Mouse (Mus musculus) forebrain, embryonic 10.5 days (tissue): ENCODE measurements around the gene Ica1l. TPM values are rescaled to one million over a fixed set of nuclear protein-coding genes. Genes with fewer than 3 reads are reported as not detected.
"Not testable (repeated sequence)": the region's sequence is repeated elsewhere in the genome, so short reads cannot be mapped to it uniquely, and the experiment has no call there.

Experiments
- DNase-seq: peaks from one replicate; pipeline ENCODE4 v3.0.0-alpha.2; 2017; ENCODE audit warnings: low spot score; ENCODE audit errors: extremely low spot score
- H3K27ac ChIP-seq: fragments of 300-500 bp; sonication (generic); 2 replicates; pipeline ENCODE4 v1.5.1; 2016; ENCODE audit warnings: mild to moderate bottlenecking
- H3K27me3 ChIP-seq: fragments of 300-500 bp; sonication (generic); 2 replicates; pipeline ENCODE4 v1.6.1; 2016; ENCODE audit warnings: mild to moderate bottlenecking; ENCODE audit not compliant: poor library complexity, severe bottlenecking
- H3K36me3 ChIP-seq: fragments of 300-500 bp; sonication (generic); replicated peaks from 2 replicates; pipeline ENCODE4 v1.6.1; 2016; ENCODE audit warnings: mild to moderate bottlenecking, moderate library complexity
- H3K4me1 ChIP-seq: fragments of 300-500 bp; sonication (generic); 2 replicates; pipeline ENCODE4 v1.6.1; 2016
- H3K4me3 ChIP-seq: fragments of 300-500 bp; sonication (generic); 2 replicates; pipeline ENCODE4 v1.5.1; 2016; ENCODE audit warnings: mild to moderate bottlenecking, moderate library complexity
- H3K9me3 ChIP-seq: fragments of 300-500 bp; sonication (generic); 2 replicates; pipeline ENCODE4 v1.6.1; 2016; ENCODE audit warnings: mild to moderate bottlenecking, moderate library complexity
- WGBS: fragments of 180-500 bp; shearing (Covaris S2); methylation state at CpG from one replicate; pipeline ENCODE4 v1.1.7; 2016; 5-methylcytosine and 5-hydroxymethylcytosine counted together
- polyA plus RNA-seq: library from polyadenylated mRNA; unstranded; fragments of >200 nt; fragmentation: Nextera tagmentation; extraction: Ambion mirVana; gene quantifications from 2 replicates; pipeline ENCODE4 v1.2.1, GENCODE M21; 2016

Ica1l gene
- polyA plus RNA-seq: 0.97 and 1.3 TPM in 2 replicates

DNA sequence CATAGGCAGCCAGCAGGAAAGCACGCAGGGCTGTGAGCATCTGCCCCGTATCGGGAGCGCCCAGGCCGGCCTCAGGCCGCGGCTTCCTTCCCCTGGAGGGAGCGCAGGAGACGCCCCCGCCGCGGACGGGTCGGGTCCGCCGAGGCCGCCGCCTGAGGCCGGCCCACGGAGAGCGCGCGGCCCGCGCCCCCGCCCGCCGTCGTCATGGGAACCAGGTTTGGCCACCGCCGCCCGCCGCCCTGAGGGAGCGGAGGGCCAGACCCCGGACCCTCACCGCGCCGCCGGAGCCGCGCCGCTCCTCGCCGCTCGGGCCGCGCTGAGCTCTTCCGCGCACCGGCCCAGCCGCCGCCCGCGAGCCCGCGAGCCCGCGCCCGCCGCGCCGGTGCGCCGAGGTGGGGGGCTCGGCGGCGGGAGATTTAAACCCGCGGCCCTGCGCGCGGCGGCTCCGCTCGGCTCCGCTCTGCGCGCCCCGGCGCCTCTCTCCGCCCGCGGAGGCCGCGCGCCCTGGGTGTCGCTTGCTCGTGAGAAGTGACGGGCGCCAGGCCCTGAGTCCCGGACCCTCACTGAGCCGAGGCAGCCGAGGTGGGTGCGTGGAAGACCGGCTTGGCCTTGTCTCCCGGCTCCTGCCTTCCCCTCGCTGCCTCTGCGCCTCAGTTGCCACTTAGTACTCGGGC is at the start of gene Ica1l:
Gene Ica1l (minus strand): TSS at position 389 of the 674 bp plus-strand sequence.
- peak within 1 kb of the TSS; percentile 76 for H3K4me3 ChIP-seq
- peak; percentile 58 for DNase-seq
- H3K36me3 ChIP-seq: no peaks in the 10 kb centered on the region
- 4% methylated on average over 90 of the region's 99 CpGs for WGBS
- H3K9me3 ChIP-seq: 0 out of 2 replicates have a peak, but pooled peaks cover 4% of the 10 kb centered on the region
- H3K27ac ChIP-seq: peak within 1 kb of the TSS; percentile 81
- peaks cover 8% of the 10 kb centered on the region for H3K4me1 ChIP-seq
- peaks cover 34% of the 10 kb centered on the region for H3K27me3 ChIP-seq

DNA sequence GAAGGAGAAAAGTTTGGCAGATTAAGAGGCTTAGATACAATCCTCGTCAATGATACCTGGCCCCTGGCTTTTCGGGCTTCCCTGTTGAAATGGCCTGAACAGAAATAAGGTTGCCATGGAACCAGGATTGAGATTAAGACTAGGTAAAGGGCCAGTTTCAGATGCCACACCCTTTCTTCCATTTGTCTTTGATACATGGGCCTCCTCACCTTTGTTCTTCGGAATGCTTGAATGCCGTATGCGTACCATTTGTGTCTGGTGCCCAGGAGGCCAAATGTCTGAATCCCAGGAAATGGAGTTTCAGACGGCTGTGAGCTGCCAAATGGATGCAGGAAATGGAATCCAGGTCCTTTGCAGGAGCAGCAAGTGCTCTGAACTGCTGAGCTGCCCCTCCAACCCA is 33.4 kb upstream of the Ica1l start:
- 93% methylated on average over 6 of the region's 6 CpGs for WGBS
- no peaks in the 10 kb centered on the region for H3K4me1 ChIP-seq
- H3K36me3 ChIP-seq: peaks cover 66% of the 10 kb centered on the region
- H3K9me3 ChIP-seq: no peaks in the 10 kb centered on the region
- no peak for DNase-seq
- no peak overlapping the region for H3K27ac ChIP-seq
- no peak overlapping the region for H3K4me3 ChIP-seq
- no peaks in the 10 kb centered on the region for H3K27me3 ChIP-seq

DNA sequence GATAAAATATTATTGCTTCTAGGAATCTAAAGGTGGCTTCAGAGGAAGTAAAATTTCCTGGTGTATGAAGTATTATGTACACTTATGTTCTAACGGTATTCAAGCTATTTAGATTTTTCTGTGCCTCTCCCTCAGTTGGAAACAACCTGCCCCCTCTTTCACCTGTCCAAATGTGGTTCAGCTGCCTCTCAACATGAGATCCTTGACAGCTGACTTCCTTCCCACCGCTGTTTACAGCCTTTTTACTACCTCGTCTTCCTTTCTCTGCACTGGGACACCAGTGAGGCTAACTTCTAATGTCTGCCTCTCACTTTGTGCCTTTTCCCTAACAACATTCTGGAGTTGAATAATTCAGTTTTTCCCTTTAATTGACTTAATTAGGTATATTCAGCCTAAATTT is 32.6 kb upstream of the Ica1l start:
- Histone ChIP-seq H3K27me3 (no peaks in the 10 kb centered on the region), H3K4me3 (no peak overlapping the region), H3K27ac (no peak overlapping the region), H3K4me1 (no peaks in the 10 kb centered on the region), H3K36me3 (peaks cover 58% of the 10 kb centered on the region), H3K9me3 (no peaks in the 10 kb centered on the region)
- WGBS: 81% methylated on average over 3 of the region's 3 CpGs
- DNase-seq: no peak

DNA sequence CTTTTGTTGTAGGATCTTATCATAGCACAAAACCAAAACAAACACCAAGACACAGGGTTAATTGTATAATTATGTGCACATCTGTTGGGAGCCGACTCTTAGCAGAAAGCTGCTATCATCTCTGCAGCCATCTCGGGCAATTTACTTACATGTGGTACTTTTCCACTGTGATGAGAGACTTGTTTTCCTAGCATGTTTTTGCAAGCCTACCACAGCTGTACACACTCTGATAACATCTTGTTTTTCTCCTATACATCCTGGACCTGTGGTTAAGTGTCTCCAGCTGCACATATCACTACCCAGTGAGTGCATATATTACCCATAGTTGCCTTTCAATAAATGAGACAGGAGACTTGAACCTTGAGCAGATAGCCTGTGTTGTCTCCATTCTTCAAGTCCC is 32.0 kb upstream of the Ica1l start:
- WGBS: 87% methylated on average over 2 of the region's 2 CpGs
- H3K36me3 ChIP-seq: peaks cover 51% of the 10 kb centered on the region
- no peak overlapping the region for H3K27ac ChIP-seq
- no peak for DNase-seq
- H3K9me3 ChIP-seq: no peaks in the 10 kb centered on the region
- H3K27me3 ChIP-seq: no peaks in the 10 kb centered on the region
- H3K4me3 ChIP-seq: no peak overlapping the region
- no peaks in the 10 kb centered on the region for H3K4me1 ChIP-seq

DNA sequence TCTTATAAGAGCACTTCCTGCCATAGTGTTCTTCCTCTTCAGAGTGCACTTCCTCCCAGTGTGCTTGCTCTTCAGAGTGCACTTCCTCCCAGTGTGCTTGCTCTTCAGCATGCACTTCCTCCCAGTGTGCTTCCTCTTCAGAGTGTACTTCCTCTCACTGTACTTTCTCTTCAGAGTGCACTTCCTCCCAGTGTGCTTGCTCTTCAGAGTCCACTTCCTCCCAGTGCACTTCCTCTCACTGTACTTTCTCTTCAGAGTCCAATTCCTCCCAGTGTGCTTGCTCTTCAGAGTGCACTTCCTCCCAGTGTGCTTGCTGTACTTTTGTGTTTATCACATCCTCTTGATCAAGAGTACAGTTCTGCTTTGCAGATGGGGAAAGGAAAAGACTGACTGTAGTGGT is 27.7 kb upstream of the Ica1l start:
- H3K27ac ChIP-seq, H3K4me1 ChIP-seq, DNase-seq, H3K27me3 ChIP-seq, H3K9me3 ChIP-seq, H3K4me3 ChIP-seq: not testable (repeated sequence)
- H3K36me3 ChIP-seq: peaks cover 12% of the 10 kb centered on the region

DNA sequence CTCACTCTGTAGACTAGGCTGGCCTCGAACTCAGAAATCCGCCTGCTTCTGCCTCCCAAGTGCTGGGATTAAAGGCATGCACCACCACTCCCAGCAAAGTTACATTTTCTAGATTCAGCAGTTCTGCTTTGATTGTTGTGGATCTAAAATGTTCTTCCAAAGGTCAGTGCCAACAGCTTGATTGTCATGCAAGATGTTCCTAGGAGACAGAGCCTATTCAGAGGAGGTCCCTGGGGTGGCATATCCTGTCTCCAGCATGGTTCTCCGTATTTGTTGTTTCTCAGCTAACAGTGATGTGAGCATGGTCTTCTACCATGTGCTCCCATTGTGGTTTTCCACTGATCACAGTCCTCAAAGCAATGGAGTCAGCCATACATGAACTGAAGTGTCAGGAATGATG is 13.3 kb upstream of the Ica1l start:
- H3K9me3 ChIP-seq: no peaks in the 10 kb centered on the region
- no peaks in the 10 kb centered on the region for H3K27me3 ChIP-seq
- no peak overlapping the region for H3K4me3 ChIP-seq
- H3K27ac ChIP-seq: no peak overlapping the region
- 89% methylated on average over 3 of the region's 3 CpGs for WGBS
- no peaks in the 10 kb centered on the region for H3K4me1 ChIP-seq
- DNase-seq: no peak
- no peaks in the 10 kb centered on the region for H3K36me3 ChIP-seq

DNA sequence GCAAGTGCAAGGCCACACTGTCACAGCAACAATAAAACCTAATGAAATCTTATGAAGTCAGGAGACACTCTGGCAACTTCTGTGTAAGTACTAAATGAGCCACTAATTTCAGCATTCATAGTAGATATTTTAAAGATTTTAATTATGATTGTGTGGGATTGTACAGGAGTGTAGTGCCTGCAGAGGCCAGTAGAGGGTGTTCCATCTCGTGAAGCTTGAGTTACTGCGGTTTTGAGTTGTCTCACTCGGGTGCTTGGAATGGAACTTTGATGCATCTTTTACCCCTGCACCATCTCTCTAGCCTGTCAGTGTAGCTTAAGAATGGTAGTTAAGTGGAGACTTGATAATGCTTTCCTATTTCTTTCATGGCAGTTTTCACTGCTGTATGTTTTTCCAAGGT is 11.7 kb upstream of the Ica1l start:
- Histone ChIP-seq H3K4me1 (no peaks in the 10 kb centered on the region), H3K36me3 (no peaks in the 10 kb centered on the region), H3K27me3 (no peaks in the 10 kb centered on the region), H3K27ac (no peak overlapping the region), H3K9me3 (no peaks in the 10 kb centered on the region), H3K4me3 (no peak overlapping the region)
- WGBS: 46% methylated on average over 3 of the region's 3 CpGs
- no peak for DNase-seq

DNA sequence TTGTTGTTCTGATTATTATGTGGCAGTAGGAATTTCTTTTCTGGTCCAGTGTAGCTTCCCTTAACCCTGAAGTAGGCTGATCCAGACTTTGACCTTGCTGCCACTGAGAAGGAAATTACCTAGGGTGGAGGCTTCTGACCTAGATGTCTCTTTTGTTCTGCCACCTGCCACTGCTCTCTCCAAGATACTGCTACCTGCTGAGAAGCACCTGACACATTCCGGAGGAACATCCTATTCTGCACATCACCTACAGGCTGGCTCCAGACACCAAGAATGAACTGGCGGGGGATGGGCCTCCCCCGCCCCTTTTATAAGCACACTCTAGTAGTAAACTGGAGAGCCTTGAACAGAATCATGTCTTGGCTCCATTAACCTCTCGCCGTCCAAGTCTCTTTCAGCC is 4.5 kb upstream of the Ica1l start:
- not testable (repeated sequence) for H3K36me3 ChIP-seq, DNase-seq, H3K4me3 ChIP-seq, H3K4me1 ChIP-seq, H3K27ac ChIP-seq, H3K9me3 ChIP-seq
- H3K27me3 ChIP-seq: peaks cover 24% of the 10 kb centered on the region
- WGBS: 96% methylated on average over 5 of the region's 5 CpGs

DNA sequence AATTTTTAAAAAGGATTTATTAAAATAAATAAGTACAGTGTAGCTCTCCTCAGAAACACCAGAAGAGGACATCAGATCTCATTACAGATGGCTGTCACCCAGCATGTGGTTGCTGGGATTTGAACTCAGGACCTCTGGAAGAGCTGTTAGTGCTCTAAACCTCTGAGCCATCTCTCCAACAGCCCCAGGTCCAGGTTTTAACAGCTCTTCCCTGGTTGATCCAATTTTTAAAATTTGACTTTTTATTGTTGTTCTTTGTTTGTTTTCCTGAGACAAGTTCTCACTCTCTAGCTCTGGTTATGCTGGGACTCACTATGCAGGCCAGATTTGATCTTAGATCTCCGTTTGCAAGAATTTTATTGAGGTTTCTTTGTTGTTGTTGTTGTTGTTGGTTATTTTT is 1.6 kb upstream of the Ica1l start:
- Histone ChIP-seq H3K4me3 (no peak overlapping the region), H3K36me3 (no peaks in the 10 kb centered on the region), H3K9me3 (0 out of 2 replicates have a peak, but pooled peaks cover 4% of the 10 kb centered on the region), H3K27ac (no peak overlapping the region), H3K27me3 (peaks cover 34% of the 10 kb centered on the region), H3K4me1 (peaks cover 8% of the 10 kb centered on the region)
- 94% methylated on average over 1 of the region's 1 CpGs for WGBS
- DNase-seq: no peak

DNA sequence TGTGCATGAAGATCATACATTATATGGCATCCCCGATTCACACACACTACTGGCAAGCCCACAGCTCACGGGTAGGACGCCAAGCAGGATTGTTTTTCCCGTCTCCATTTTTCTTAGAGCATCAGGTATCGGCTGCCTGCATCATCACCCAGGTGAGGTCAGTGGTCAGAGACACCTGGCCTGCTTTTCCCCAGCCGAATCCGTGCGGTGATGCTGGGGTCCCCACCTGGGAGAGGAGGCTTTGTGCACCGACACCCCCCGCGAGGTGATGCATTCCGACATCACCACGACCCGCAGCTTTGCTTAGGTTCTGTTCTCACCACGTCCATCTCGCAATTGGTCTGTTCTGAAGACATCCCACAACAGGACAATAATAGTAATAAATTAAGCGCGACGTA is 587 bp downstream of the Ica1l start:
- H3K4me3 ChIP-seq: peak overlapping the region; percentile 76
- H3K4me1 ChIP-seq: peaks cover 8% of the 10 kb centered on the region
- peaks cover 34% of the 10 kb centered on the region for H3K27me3 ChIP-seq
- H3K36me3 ChIP-seq: no peaks in the 10 kb centered on the region
- WGBS: 4% methylated on average over 19 of the region's 19 CpGs
- 0 out of 2 replicates have a peak, but pooled peaks cover under 1% of the 10 kb centered on the region for H3K9me3 ChIP-seq
- no peak for DNase-seq
- peak overlapping the region; percentile 81 for H3K27ac ChIP-seq

DNA sequence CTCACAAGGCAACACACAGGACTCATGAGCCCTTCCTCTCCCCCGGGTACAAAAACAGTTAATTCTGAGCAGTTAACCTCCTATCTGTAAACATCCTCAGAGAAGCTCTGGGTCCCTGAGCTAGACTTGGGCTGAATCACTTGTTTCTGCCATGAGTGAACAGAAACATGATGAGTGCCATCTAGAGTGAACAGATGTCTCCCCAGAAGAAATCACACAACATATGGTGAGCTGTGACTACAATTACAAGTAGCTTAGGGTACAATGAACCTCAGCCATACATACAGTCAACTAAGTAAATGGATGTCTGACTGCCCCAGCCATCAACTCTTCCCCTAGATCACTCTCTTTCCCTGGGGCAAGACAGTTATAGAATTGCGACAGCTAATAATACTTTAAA is 7.9 kb downstream of the Ica1l start:
- Histone ChIP-seq H3K4me3 (no peak overlapping the region), H3K36me3 (no peaks in the 10 kb centered on the region), H3K9me3 (no peaks in the 10 kb centered on the region), H3K27ac (no peak overlapping the region), H3K4me1 (no peaks in the 10 kb centered on the region), H3K27me3 (no peaks in the 10 kb centered on the region)
- 92% methylated on average over 2 of the region's 2 CpGs for WGBS
- no peak for DNase-seq

DNA sequence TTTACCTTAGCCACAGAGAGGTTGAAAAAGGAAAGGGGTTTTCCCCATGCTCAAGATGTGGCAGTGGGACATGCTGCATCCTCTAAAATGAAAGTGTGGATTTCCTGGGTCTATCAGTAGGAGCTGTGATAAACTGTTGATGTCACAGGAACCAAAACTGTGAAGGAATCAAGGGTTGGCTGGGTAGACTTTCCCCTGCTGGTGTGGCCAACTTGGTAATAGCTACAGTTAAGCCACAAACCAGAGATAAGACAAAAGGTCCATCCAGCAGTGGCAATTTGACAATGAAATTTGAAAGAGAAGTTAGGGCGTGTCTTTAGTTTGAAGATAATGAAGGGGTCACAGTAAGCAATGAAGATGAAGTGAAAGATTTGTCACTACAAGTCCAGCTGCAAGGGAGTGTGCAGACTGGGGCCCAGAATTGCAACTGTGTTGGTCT is 25.9 kb downstream of the Ica1l start:
- Histone ChIP-seq H3K36me3 (no peaks in the 10 kb centered on the region), H3K27ac (no peak overlapping the region), H3K9me3 (no peaks in the 10 kb centered on the region), H3K27me3 (no peaks in the 10 kb centered on the region), H3K4me1 (no peaks in the 10 kb centered on the region), H3K4me3 (no peak overlapping the region)
- WGBS: 90% methylated on average over 1 of the region's 1 CpGs
- no peak for DNase-seq

DNA sequence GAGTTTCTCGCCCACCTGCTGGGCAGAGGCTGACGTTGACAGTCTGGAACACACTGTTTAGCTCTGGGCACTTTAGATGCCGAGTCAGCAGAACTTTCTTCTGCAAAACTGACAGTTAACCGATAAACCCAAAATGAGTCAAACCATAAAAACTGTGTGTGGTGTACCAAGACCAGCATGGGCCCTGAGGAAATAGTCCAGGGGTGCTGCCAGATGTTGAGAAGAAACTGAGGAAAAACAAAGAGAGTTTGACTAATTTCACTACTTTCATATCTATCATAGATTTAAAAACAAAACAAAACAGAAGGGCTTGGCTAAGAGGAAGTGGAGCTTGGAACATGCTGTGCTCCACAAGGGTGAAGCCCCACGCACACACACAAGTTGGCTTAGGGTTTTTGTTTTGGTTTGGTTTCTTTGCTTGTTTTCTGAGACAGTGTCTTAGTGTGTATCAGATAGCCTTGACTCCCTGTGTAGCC is 26.8 kb downstream of the Ica1l start:
- Histone ChIP-seq H3K27ac (no peak overlapping the region), H3K4me3 (no peak overlapping the region), H3K36me3 (no peaks in the 10 kb centered on the region), H3K4me1 (no peaks in the 10 kb centered on the region), H3K27me3 (no peaks in the 10 kb centered on the region), H3K9me3 (no peaks in the 10 kb centered on the region)
- no peak for DNase-seq
- WGBS: 82% methylated on average over 5 of the region's 5 CpGs

DNA sequence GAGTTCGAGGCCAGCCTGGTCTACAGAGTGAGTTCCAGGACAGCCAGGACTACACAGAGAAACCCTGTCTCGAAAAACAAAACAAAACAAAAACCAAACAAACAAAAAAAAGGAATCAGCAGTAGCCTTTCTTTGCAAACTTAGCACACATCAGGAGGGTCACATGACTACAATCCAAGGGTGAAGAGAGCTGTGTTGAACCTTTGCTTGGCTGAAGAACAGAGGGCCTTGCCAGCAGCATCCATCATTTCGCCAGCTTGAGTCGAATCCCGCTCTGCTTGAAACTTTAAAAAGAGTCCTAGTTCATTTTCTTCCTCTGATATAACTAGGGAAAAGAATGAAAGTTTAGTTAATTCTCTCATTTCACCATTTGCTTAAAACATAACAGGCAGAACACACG is 27.5 kb downstream of the Ica1l start:
- Histone ChIP-seq H3K9me3 (no peaks in the 10 kb centered on the region), H3K27me3 (no peaks in the 10 kb centered on the region), H3K4me1 (no peaks in the 10 kb centered on the region), H3K36me3 (no peaks in the 10 kb centered on the region), H3K4me3 (no peak overlapping the region), H3K27ac (no peak overlapping the region)
- DNase-seq: no peak
- WGBS: 93% methylated on average over 6 of the region's 6 CpGs
